Mouse (Mus musculus) c-Kit-positive CD71-negative TER-119-negative erythroid progenitor cells, embryonic 14.5 days (primary cell): ENCODE data around the gene Olfr322.
A peak's percentile ranks its signal among the peaks of the same experiment; 100 is the strongest.
"Not testable (repeated sequence)": the region's sequence is repeated elsewhere in the genome, so short reads cannot be mapped to it uniquely, and the experiment has no call there.

Source experiments
- DNase-seq: peaks from one replicate; pipeline ENCODE4 v3.0.0-alpha.2; 2013; ENCODE audit warnings: low read depth

The Olfr322 gene

GRCm38 (mm10) chr11:58658596-58658995, at the start of gene Olfr322:
Gene Olfr322, plus strand, starts transcription at chr11:58658782.
- DNase-seq, result no peak

DNA sequence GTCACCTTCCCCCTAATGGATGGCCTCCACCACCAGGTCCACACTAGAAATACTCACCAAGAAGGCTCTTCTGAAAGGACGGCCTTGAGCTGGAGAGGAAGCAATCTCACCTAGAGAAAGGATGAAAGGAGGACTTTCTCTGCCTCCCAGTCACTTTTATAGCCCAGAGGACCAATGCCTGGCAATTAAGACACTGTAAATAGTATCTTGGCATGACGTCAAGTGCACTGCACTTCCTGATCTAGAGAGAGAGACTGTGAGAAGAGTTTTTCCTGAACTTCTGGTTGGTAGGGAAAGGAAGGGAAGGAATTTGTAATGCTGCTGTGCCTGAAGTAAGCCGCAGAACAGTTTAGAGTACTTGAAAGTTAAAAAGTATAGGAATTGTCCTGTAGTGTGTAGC, 45.2 kb upstream of the Olfr322 start:
- no peak for DNase-seq

DNA sequence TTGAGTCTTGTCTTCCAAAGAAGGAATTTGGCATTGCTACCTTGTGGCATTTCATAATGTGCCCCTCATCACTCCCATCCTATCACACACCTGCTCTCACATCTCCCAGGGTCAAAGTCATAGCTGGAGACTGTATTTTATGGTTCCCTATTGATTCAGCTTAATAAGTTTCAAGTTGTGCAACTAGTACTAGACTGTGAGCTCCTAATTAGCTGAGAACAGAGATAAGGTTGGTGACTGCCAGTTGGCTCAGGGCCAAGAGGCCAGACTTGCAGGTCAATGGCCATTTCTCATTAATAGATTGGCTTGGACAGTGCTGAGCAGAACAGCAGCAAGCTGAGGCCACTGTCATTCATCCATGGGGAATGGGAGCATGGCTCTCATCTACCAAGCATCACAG, 44.1 kb upstream of the Olfr322 start:
- no peak for DNase-seq

- DNase-seq, result no peak
Measured at GRCm38 (mm10) chr11:58615975-58616374, 42.6 kb upstream of the Olfr322 start, which contains the start of gene 2210407C18Rik. Gene 2210407C18Rik, minus strand, starts transcription at chr11:58616075.

- DNase-seq, result no peak
Measured at GRCm38 (mm10) chr11:58618369-58618768, 40.2 kb upstream of the Olfr322 start.

- DNase-seq, result no peak
Measured at GRCm38 (mm10) chr11:58618793-58619192, 39.8 kb upstream of the Olfr322 start.

GRCm38 (mm10) chr11:58626146-58626545, 32.4 kb upstream of the Olfr322 start:
- no peak for DNase-seq

DNA sequence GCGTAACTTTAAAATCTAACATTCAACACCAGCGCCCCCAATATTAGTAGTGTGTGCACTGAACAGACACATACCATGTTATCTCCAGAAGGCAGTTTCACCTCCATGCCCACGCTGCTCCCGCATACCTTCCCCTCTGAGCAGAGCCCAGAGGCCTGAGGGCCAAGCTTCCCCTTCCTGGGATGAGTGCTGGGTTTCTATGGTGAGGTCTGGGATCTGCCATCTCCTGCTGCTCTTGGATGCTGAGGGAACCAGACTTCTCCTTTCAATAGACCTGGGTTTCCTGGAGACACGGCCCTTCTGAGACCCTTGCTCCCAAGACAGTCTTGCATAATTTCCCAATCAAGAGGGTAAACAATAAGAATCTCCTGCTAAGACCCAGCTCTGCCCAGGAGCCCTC, 28.2 kb upstream of the Olfr322 start, which contains the start of gene Olfr323:
Olfr323 (minus strand) TSS at position 101 of the 400 bp plus-strand sequence.
- DNase-seq, result no peak

DNA sequence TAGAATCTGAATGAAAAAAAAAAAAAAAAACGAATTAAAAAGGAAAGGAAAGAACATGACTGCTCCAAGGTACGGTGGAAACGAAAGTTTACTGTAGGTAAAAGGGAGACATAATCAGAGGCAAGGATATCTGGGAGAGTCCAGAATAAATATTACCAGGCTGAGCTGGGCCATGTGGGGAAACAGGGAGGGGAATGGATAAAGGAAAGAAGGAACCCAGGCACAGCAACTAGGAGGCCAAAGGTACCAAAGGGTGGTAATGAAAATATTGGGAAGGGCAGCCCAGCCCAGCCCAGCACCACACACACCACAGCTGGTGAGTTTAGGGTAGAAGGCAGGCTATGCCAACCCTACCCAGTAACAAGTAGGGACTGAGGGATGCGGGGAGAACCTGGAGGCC, 23.7 kb upstream of the Olfr322 start:
- DNase-seq, result no peak

DNA sequence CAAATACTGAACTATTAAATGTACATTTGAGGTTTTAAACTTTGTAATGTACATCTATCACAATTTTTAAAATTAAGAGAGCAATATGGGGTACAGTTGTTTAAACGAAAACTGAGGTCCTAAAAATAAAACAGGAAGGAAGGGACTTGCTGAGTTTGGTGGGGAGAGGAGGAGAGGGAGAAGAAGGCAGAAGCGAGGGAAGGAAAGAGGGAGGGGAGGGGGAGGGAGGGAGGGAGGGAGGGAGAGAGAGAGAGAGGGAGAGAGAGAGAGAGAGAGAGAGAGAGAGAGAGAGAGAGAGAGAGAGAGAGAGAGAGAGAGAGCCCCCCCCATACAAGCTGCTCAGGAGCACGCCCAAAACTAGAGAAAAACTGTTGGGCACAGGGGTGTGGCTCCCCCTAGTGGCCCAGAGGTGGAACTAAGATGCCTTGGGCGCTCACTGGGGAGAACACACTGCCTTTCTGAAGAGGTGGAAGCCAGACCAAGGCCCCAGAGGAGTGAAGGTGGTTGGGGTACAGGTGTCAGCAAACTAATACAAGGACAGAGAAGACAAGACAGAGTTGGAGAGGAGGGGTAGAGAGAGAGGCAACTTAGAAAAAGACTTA, 22.1 kb upstream of the Olfr322 start:
- peak; percentile 60 for DNase-seq

GRCm38 (mm10) chr11:58638176-58638701, 20.3 kb upstream of the Olfr322 start:
- DNase-seq, result no peak

DNA sequence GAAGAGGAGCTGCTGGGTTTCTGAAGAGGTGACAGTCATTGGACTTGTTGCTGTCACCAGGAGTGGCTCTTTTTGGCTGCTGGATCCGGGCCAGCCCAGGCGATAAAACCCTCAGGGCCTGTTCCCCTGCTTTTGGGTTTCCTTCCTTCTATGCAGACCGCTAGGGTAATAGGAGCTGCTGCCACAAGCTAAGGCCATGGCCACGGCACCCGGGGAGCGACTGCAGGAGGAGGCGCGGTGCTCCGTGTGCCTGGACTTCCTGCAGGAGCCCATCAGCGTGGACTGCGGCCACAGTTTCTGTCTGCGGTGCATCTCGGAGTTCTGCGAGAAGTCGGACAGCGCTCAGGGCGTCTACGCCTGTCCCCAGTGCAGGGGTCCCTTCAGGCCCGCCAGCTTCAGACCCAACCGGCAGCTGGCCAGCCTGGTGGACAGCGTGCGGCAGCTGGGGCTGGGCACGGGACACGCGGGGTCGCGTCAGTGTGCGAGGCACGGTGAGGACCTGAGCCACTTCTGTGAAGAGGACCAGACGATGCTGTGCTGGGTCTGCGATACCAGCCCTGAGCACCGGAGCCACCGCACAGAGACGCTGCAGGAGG, 18.2 kb upstream of the Olfr322 start, which contains the start of gene Trim58:
Trim58 (plus strand) TSS at position 194 of the 596 bp plus-strand sequence.
- peak; percentile 22 for DNase-seq

DNA sequence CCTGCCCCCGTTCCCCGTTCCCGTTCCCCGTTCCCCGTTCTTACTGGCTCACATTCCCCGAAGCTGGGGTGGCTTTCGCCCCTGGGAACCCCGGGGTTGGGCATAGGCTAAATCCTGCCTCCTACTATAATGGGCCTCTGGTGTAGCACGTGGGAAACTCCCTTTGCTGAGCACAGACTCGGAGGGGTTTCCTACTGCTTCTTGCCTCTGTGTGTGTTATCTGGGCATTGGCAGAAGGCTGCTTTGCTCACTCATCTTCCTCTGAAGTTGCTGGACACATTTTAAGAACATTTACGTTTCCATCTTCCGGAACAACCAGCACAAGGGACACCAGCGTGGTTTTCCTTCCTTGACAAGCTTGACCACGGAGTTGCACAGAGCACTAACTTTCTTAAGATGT, 17.5 kb upstream of the Olfr322 start:
- DNase-seq, result peak; percentile 43

DNA sequence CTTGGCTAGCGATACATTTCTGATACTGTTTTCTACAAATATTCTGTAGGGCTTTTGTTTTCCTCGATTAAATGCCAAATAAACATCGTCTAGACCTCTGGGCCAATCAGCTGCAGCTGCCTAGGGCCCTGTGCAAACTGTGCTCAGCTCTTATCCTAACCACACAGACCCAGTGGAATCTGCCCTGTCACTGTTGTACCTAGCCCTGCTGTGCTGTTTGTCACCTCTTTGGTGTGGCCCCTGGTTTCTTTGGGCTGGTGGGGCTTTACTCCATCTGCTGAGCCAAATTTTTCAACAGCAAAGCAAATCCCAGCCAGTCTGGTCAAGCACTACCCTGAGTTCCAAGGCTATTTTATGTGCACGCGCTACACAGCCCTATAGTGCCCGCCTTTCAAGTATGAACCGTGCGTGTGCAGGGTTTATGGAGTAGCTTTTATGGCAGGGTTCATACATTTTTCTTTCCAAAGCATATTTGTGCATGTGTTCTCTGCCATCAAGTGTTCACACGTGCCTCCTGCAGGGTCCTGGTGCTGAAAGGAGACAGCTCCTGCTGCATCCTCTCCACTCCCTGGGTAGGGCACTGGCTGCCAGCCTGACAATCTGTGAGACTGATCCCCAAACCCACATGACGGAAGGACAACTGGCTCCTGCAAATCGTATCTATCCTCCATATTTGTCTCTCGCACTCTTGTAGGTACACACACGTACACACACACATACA, 16.8 kb upstream of the Olfr322 start:
- DNase-seq, result peak; percentile 40

DNA sequence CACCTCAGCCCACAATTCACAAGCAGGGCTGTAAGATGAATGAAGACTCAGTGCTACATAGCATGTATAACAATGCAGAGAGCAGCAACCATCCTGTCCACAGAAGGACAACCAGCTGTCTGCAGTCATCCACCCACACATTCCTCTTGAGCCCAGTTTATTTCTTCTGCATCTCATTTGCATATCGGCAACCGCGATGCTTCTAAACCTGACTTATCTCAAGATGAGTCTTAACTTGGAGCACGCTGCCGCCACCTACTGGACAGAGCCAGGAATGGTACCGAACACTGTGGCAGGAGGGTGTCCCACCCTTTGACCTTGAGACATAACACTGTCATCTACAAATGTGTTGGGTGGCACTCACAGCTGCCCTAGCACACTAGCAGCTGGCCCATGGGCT, 15.2 kb upstream of the Olfr322 start:
- peak; percentile 69 for DNase-seq

- no peak for DNase-seq
Measured at GRCm38 (mm10) chr11:58655151-58655550, 3.4 kb upstream of the Olfr322 start.

- DNase-seq, result no peak
Measured at GRCm38 (mm10) chr11:58669252-58669651, 10.7 kb downstream of the Olfr322 start.

DNA sequence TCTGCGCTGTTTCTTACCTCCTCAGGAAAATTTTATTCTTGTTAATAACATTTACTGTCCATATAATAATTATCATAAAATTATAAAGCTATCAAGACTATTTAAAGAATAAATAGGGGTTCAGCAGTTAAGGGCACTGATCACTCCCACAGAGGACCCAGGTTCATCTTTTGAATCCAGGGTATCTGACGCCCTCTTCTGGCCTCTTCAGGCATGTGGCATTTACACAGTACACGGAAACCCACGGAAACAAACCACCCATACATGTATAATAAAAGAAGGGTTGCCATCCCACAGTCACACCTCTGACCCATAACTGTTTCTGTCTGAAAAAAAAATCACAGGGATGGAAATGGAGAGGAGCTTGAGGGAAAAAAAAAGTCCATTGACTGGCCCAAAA, 13.2 kb downstream of the Olfr322 start:
- DNase-seq, result no peak

- no peak for DNase-seq
Measured at GRCm38 (mm10) chr11:58680799-58681198, 22.2 kb downstream of the Olfr322 start, which contains the start of gene Olfr320. Gene Olfr320, plus strand, starts transcription at chr11:58681099.

DNA sequence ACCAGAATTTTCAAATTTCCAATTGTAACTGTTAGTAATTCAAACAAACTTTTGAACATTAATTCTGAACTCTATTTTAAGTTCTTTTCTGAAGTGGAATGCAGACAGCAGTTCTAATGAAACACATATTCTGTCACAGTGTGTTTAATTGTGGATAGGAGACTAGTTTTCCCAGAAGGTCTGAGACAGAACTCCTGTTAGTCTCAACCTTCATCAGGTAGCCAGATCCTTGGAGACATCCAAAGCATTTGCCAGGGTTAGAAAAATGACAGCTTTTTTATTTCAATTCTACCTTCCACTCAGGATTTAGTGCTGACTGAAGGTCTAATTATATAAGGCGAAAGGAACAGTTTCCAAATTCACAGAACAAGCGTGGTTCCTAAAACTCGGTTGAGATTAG, 40.3 kb downstream of the Olfr322 start, which contains the start of gene Olfr319:
Olfr319 (plus strand) TSS at position 301 of the 400 bp plus-strand sequence.
- DNase-seq, result no peak

DNA sequence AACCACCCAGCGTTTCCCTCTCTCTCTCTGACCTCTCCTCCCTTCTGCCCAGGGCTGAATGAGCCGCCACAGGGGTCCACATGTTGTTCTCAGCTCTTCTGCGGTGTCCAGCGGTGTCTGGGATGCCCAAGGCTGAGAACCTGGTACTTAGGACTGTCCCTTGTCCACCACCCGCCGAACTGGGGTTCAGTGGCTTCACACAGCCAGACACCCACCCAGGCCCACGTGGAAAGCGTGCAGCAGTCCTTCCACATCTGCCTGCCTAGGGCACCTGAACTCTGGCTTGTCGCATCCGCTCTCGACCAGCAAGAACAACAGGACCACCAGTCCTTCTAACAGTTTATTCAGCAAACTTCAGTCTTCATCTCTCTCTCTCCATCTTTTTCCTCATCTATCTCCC, 50.5 kb downstream of the Olfr322 start:
- DNase-seq, result no peak

DNA sequence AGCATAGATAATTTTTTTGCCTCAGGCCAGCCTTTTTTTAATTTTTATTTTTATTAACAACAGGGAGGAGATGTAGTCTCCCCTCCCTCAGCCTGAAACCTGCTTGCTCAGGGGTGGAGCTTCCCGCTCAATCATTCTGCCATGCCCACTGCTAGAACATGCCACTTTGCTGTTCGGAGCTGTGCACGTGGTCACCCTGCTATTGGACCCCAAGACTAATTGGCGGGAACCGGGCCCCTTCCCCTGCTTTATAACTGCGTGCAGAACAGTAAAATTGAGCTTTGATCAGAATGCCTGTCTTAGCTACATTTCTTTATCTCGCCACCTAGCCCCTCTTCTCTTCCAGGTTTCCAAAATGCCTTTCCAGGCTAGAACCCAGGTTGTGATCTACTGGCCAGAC, 59.1 kb downstream of the Olfr322 start:
- DNase-seq, result not testable (repeated sequence)
